Mouse (Mus musculus) bone marrow macrophage, adult 2 months (primary cell): ENCODE measurements around the gene Sptssb.

Experiments
- CTCF ChIP-seq: IDR thresholded peaks from 2 replicates; pipeline ENCODE4 v1.5.1; 2012; ENCODE audit warnings: low read depth, mild to moderate bottlenecking, low read length, moderate library complexity
- POLR2A ChIP-seq: IDR thresholded peaks from 2 replicates; pipeline ENCODE4 v1.6.1; 2012; ENCODE audit warnings: mild to moderate bottlenecking, low read depth, low read length, borderline replicate concordance

GRCm38 (mm10) chr3:69874721-69875120, 15.0 kb upstream of the Sptssb start:
- TF ChIP-seq POLR2A (no peak), CTCF (no peak)
